Mouse (Mus musculus): ENCODE data around the gene Dip2b. TPM values are rescaled to one million over a fixed set of nuclear protein-coding genes. Genes with fewer than 3 reads are reported as not detected.

The Dip2b gene
- polyA plus RNA-seq, 1 experiment, result 7.4 TPM

DNA sequence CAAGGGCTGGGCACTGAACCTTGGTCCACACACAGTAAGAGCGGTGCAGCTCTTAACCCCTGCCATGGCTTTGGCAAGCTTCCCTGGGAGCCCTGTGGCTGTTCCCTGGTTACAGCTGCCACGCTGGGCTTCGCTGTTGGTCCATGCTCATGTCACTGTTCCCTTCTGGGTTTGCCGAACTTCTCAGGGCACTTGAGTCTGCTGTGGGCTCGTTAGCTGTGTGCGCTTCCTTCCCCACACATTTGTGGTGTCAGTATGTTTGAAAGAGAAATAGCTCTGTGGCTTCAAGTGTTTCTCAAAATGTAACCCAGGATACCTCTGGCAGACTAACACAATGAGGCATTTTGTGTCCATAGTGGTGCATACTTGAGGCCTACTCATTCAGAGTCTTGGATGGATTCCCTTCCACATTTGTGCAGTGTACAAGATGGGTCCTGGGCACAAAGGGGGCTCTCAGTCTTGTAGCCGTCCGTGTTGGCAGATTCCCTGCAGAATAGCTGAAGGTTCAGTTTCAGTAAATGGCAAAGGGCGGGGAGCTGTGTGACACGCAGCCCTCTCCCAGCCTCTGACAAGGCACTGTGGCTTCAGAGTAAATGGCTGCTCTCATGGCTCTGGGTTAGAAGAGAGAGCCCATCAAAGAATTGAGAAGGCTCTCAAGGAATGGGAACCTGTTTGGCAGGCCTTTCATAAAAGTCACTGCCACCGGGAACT is 104.8 kb downstream of the Dip2b start:
- Histone ChIP-seq H3ac (ENCODE audit: control insufficient read depth, insufficient read length, low read depth) (no peak overlapping the region), H3K79me2 (ENCODE audit: control insufficient read depth, insufficient read depth) (no peaks in the 10 kb centered on the region), H3K27me3 (ENCODE audit: control insufficient read depth, insufficient read depth, insufficient read length) (no peaks in the 10 kb centered on the region), H3K4me3 (ENCODE audit: insufficient read depth, poor library complexity, severe bottlenecking) (no peak overlapping the region), H3K36me3 (ENCODE audit: control insufficient read depth, insufficient read depth) (no peaks in the 10 kb centered on the region), H3K79me3 (ENCODE audit: low read depth) (no peaks in the 10 kb centered on the region)
- TF ChIP-seq CTCF (IDR thresholded peaks at IDR 0.05; ENCODE audit: control insufficient read depth, insufficient read depth, insufficient read length) (no peak), MAX (IDR thresholded peaks at IDR 0.05) (no peak), FOSL1 (IDR thresholded peaks at IDR 0.05; ENCODE audit: insufficient read depth, low read length, poor library complexity, severe bottlenecking) (no peak), CEBPB (IDR thresholded peaks at IDR 0.05; ENCODE audit: low read depth) (no peak), MYOG (IDR thresholded peaks at IDR 0.05; ENCODE audit: control insufficient read depth, extremely low read depth, insufficient read length) (no peak), USF1 (IDR thresholded peaks at IDR 0.05; ENCODE audit: low read depth) (no peak), MYOD1 (IDR thresholded peaks at IDR 0.05; ENCODE audit: control insufficient read depth, insufficient read length, low read depth) (no peak)

DNA sequence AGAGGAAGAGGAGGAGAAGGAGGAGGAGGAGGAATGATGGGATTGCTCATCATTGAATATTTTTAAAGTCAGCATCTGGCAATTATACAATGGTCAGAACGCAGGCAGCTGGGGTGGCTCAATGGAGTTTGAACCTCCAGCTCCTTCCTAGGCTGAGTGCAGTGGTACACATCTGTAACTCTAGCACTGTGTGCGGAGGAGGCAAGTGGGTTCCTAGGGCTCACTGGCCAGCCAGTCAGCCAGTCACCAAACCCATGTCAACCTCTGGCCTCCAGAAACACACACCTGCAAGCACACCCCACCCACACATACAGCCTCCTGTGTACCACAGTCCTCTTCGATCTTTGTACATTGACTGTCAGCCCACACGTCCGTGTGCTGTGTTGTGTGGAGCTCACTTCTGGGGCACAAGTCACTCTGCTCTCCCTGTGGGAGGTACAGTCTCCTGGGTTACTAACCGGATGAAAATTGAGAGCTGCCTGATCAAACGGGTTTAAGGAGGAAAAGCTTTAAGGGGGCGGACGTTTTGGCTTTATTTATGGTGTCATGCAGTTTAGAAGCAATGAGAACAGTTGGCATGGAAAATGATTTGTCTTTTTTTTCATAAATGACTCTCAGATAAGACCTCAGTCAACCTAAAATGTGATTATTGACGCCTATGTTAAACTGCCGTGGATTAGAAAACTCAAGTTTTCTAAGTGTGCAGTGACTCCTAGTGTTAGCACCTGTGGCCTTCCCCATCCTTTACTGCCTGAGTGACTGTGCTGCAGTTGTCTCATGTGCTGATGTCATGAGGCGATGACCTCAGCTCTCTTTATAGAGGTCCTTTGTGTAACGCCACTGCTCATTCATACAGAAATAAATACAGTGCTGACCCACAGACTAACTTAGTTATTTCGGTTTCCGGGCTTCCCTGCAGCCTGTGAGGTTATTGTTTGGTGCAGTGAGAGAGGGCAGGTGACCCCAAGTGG is 106.7 kb downstream of the Dip2b start:
- no peak for TF ChIP-seq CEBPB (IDR thresholded peaks at IDR 0.05; ENCODE audit: low read depth)
- TF ChIP-seq CTCF (IDR thresholded peaks at IDR 0.05; ENCODE audit: control insufficient read depth, insufficient read depth, insufficient read length), result no peak
- TF ChIP-seq MYOG (IDR thresholded peaks at IDR 0.05; ENCODE audit: control insufficient read depth, extremely low read depth, insufficient read length), result no peak
- TF ChIP-seq USF1 (IDR thresholded peaks at IDR 0.05; ENCODE audit: low read depth), result no peak
- TF ChIP-seq MYOD1 (IDR thresholded peaks at IDR 0.05; ENCODE audit: control insufficient read depth, insufficient read length, low read depth), result peak; percentile 7
- TF ChIP-seq MAX (IDR thresholded peaks at IDR 0.05), result no peak
- Histone ChIP-seq H3K79me2 (ENCODE audit: control insufficient read depth, insufficient read depth) (no peaks in the 10 kb centered on the region), H3K79me3 (ENCODE audit: low read depth) (no peaks in the 10 kb centered on the region), H3K36me3 (ENCODE audit: control insufficient read depth, insufficient read depth) (no peaks in the 10 kb centered on the region), H3K27me3 (ENCODE audit: control insufficient read depth, insufficient read depth, insufficient read length) (no peaks in the 10 kb centered on the region), H3ac (ENCODE audit: control insufficient read depth, insufficient read length, low read depth) (no peak overlapping the region), H3K4me3 (ENCODE audit: insufficient read depth, poor library complexity, severe bottlenecking) (no peak overlapping the region)

DNA sequence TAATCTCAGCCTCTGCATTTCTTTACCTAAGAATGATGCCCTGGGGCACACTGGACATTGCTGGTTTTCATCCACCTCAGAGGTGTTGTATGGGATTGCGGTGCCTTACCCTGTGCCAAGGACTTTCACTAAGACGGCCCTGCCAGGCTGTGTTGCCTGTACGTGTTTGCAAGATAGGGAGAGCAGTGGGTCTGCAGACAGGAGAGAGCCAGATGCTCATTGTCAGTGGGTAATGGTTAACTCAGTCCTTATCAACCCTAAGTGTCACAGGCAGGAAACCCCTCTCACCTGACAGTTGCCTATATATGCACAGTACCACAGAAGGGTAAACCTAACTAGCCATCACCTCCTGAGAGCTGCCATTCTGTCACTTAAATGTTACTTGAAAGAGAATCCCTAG is 107.5 kb downstream of the Dip2b start:
- Histone ChIP-seq H3ac (ENCODE audit: control insufficient read depth, insufficient read length, low read depth) (no peak overlapping the region), H3K27me3 (ENCODE audit: control insufficient read depth, insufficient read depth, insufficient read length) (no peaks in the 10 kb centered on the region), H3K36me3 (ENCODE audit: control insufficient read depth, insufficient read depth) (no peaks in the 10 kb centered on the region), H3K4me3 (ENCODE audit: insufficient read depth, poor library complexity, severe bottlenecking) (no peak overlapping the region), H3K79me2 (ENCODE audit: control insufficient read depth, insufficient read depth) (no peaks in the 10 kb centered on the region), H3K79me3 (ENCODE audit: low read depth) (no peaks in the 10 kb centered on the region)
- no peak for TF ChIP-seq USF1 (IDR thresholded peaks at IDR 0.05; ENCODE audit: low read depth)
- no peak for TF ChIP-seq MAX (IDR thresholded peaks at IDR 0.05)
- no peak for TF ChIP-seq FOSL1 (IDR thresholded peaks at IDR 0.05; ENCODE audit: insufficient read depth, low read length, poor library complexity, severe bottlenecking)
- TF ChIP-seq CEBPB (IDR thresholded peaks at IDR 0.05; ENCODE audit: low read depth), result no peak
- no peak for TF ChIP-seq MYOD1 (IDR thresholded peaks at IDR 0.05; ENCODE audit: control insufficient read depth, insufficient read length, low read depth)
- no peak for TF ChIP-seq MYOG (IDR thresholded peaks at IDR 0.05; ENCODE audit: control insufficient read depth, extremely low read depth, insufficient read length)
- TF ChIP-seq CTCF (IDR thresholded peaks at IDR 0.05; ENCODE audit: control insufficient read depth, insufficient read depth, insufficient read length), result no peak

DNA sequence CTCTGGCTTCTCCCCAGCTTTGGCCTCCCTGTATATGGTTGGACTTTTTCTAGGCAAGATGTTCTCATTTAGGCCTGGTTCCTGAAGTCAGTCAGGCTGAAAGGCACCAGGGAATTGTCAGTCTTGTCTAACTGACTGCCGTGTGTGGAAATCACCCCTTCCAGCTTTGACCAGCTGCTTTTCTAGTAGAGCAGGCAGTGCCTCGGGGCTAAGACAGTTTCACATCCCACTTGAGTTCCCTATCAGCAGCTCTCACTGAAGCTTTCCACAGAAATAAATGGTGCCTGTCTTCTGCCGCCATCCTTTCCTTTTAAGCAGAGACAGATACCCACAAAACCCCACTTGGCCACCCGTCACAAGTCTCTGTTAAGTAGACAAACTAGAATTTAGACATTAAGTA is 112.1 kb downstream of the Dip2b start:
- Histone ChIP-seq H3ac (ENCODE audit: control insufficient read depth, insufficient read length, low read depth) (no peak overlapping the region), H3K4me3 (ENCODE audit: insufficient read depth, poor library complexity, severe bottlenecking) (no peak overlapping the region), H3K79me3 (ENCODE audit: low read depth) (no peaks in the 10 kb centered on the region), H3K79me2 (ENCODE audit: control insufficient read depth, insufficient read depth) (no peaks in the 10 kb centered on the region), H3K36me3 (ENCODE audit: control insufficient read depth, insufficient read depth) (peaks cover 10% of the 10 kb centered on the region), H3K27me3 (ENCODE audit: control insufficient read depth, insufficient read depth, insufficient read length) (no peaks in the 10 kb centered on the region)
- TF ChIP-seq USF1 (IDR thresholded peaks at IDR 0.05; ENCODE audit: low read depth) (no peak), MYOD1 (IDR thresholded peaks at IDR 0.05; ENCODE audit: control insufficient read depth, insufficient read length, low read depth) (no peak), MYOG (IDR thresholded peaks at IDR 0.05; ENCODE audit: control insufficient read depth, extremely low read depth, insufficient read length) (no peak), FOSL1 (IDR thresholded peaks at IDR 0.05; ENCODE audit: insufficient read depth, low read length, poor library complexity, severe bottlenecking) (no peak)

DNA sequence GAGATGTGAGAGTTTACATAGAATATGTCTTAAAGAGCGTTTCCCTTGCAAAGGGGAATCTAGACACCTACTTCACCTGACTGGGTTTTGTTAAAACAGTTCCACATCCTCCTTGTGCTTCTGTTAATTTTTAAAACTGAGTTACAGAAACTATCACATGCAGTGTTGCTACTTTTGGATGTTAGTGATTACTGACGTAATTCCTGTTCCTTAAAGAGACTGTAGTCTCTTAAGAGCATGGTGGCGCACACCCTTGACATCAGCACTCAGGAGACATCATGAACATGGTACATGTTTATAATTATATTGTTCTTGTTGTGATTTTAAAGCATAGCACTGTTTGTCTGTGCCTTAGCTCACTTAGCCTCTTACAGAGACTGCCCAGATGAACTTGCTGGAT is 113.9 kb downstream of the Dip2b start:
- Histone ChIP-seq H3K36me3 (ENCODE audit: control insufficient read depth, insufficient read depth) (peaks cover 12% of the 10 kb centered on the region), H3K79me2 (ENCODE audit: control insufficient read depth, insufficient read depth) (no peaks in the 10 kb centered on the region), H3K27me3 (ENCODE audit: control insufficient read depth, insufficient read depth, insufficient read length) (no peaks in the 10 kb centered on the region), H3ac (ENCODE audit: control insufficient read depth, insufficient read length, low read depth) (no peak overlapping the region), H3K79me3 (ENCODE audit: low read depth) (no peaks in the 10 kb centered on the region), H3K4me3 (ENCODE audit: insufficient read depth, poor library complexity, severe bottlenecking) (no peak overlapping the region)
- TF ChIP-seq FOSL1 (IDR thresholded peaks at IDR 0.05; ENCODE audit: insufficient read depth, low read length, poor library complexity, severe bottlenecking), result no peak
- no peak for TF ChIP-seq USF1 (IDR thresholded peaks at IDR 0.05; ENCODE audit: low read depth)
- TF ChIP-seq CEBPB (IDR thresholded peaks at IDR 0.05; ENCODE audit: low read depth), result no peak
- no peak for TF ChIP-seq MYOD1 (IDR thresholded peaks at IDR 0.05; ENCODE audit: control insufficient read depth, insufficient read length, low read depth)
- no peak for TF ChIP-seq CTCF (IDR thresholded peaks at IDR 0.05; ENCODE audit: control insufficient read depth, insufficient read depth, insufficient read length)
- TF ChIP-seq MAX (IDR thresholded peaks at IDR 0.05), result no peak
- TF ChIP-seq MYOG (IDR thresholded peaks at IDR 0.05; ENCODE audit: control insufficient read depth, extremely low read depth, insufficient read length), result no peak
